Mouse (Mus musculus): ENCODE results near the gene Gnai2. TPM values are rescaled to one million over a fixed set of nuclear protein-coding genes. Genes with fewer than 3 reads are reported as not detected.

The Gnai2 gene
- polyA plus RNA-seq, 1 experiment from 2014 or later: 162 TPM

GRCm38 (mm10) chr9:107630576-107630975 is 4.6 kb downstream of the Gnai2 start:
- Histone ChIP-seq H3K9me3 (replicated peaks) (no peaks in the 10 kb centered on the region), H3K4me1 (replicated peaks) (peaks cover 93% of the 10 kb centered on the region), H3K4me3 (replicated peaks) (no peak overlapping the region), H3K4me2 (peak overlapping the region; percentile 57), H3K36me3 (replicated peaks) (peaks cover 38% of the 10 kb centered on the region), H3K27ac (replicated peaks) (peak overlapping the region; percentile 80), H3K27me3 (no peaks in the 10 kb centered on the region), H3K9ac (no peak overlapping the region)
- WGBS (ENCODE audit: insufficient replicate concordance): 42% methylated on average over 4 of the region's 4 CpGs
- no peak for ATAC-seq (ENCODE audit: insufficient read depth)

GRCm38 (mm10) chr9:107629901-107630425 is 5.2 kb downstream of the Gnai2 start:
- 45% methylated on average over 14 of the region's 14 CpGs for WGBS (ENCODE audit: insufficient replicate concordance)

GRCm38 (mm10) chr9:107629411-107629730 is 5.8 kb downstream of the Gnai2 start:
- Histone ChIP-seq H3K4me3 (replicated peaks) (peak overlapping the region; percentile 11; the same call in 1 of the 2 replicates), H3K9ac (0 out of 2 replicates have a peak overlapping the region, but pooled peaks have one; percentile 25), H3K36me3 (replicated peaks) (peaks cover 50% of the 10 kb centered on the region), H3K27ac (replicated peaks) (peak overlapping the region; percentile 80), H3K27me3 (no peaks in the 10 kb centered on the region), H3K4me1 (replicated peaks) (peaks cover 99% of the 10 kb centered on the region), H3K9me3 (replicated peaks) (no peaks in the 10 kb centered on the region), H3K4me2 (peak overlapping the region; percentile 57)
- 2% methylated on average over 4 of the region's 4 CpGs for WGBS (ENCODE audit: insufficient replicate concordance)
- ATAC-seq (ENCODE audit: insufficient read depth): no peak

More at GRCm38 (mm10) chr9:107629901-107630425, 5.2 kb downstream of the Gnai2 start:
- Histone ChIP-seq H3K27me3 (no peaks in the 10 kb centered on the region), H3K9me3 (replicated peaks) (no peaks in the 10 kb centered on the region), H3K4me2 (peak overlapping the region; percentile 57), H3K4me3 (replicated peaks) (peak overlapping the region; percentile 11; the same call in 1 of the 2 replicates), H3K27ac (replicated peaks) (peak overlapping the region; percentile 80), H3K9ac (0 out of 2 replicates have a peak overlapping the region, but pooled peaks have one; percentile 25), H3K4me1 (replicated peaks) (peaks cover 96% of the 10 kb centered on the region), H3K36me3 (replicated peaks) (peaks cover 44% of the 10 kb centered on the region)
- no peak for ATAC-seq (ENCODE audit: insufficient read depth)

- H3K4me1 ChIP-seq (replicated peaks): peaks cover 99% of the 10 kb centered on the region
- H3K36me3 ChIP-seq (replicated peaks): peaks cover 55% of the 10 kb centered on the region
- H3K27ac ChIP-seq (replicated peaks): peak overlapping the region; percentile 80
- peak overlapping the region; percentile 14 for H3K4me3 ChIP-seq (replicated peaks)
- WGBS (ENCODE audit: insufficient replicate concordance): 43% methylated on average over 15 of the region's 15 CpGs
- no peak for ATAC-seq (ENCODE audit: insufficient read depth)
- H3K4me2 ChIP-seq: peak overlapping the region; percentile 57
- H3K9ac ChIP-seq: 0 out of 2 replicates have a peak overlapping the region, but pooled peaks have one; percentile 25
- H3K27me3 ChIP-seq: no peaks in the 10 kb centered on the region
- H3K9me3 ChIP-seq (replicated peaks): no peaks in the 10 kb centered on the region
Observed at GRCm38 (mm10) chr9:107628721-107629410, 6.3 kb downstream of the Gnai2 start.

GRCm38 (mm10) chr9:107627387-107628255 is 7.5 kb downstream of the Gnai2 start:
- Histone ChIP-seq H3K27me3 (no peaks in the 10 kb centered on the region), H3K4me2 (peak overlapping the region; percentile 57; the same call in 1 of the 2 replicates), H3K9me3 (replicated peaks) (no peaks in the 10 kb centered on the region), H3K9ac (no peak overlapping the region), H3K4me3 (replicated peaks) (no peak overlapping the region), H3K27ac (replicated peaks) (peak overlapping the region; percentile 80), H3K4me1 (replicated peaks) (peaks cover 89% of the 10 kb centered on the region), H3K36me3 (replicated peaks) (peaks cover 60% of the 10 kb centered on the region)
- ATAC-seq (ENCODE audit: insufficient read depth): no peak
- WGBS (ENCODE audit: insufficient replicate concordance): 47% methylated on average over 20 of the region's 20 CpGs

- WGBS (ENCODE audit: insufficient replicate concordance): 5% methylated on average over 2 of the region's 2 CpGs
- Histone ChIP-seq H3K9ac (peak overlapping the region; percentile 40; the same call in 1 of the 2 replicates), H3K4me3 (replicated peaks) (no peak overlapping the region), H3K4me1 (replicated peaks) (peaks cover 81% of the 10 kb centered on the region), H3K27ac (replicated peaks) (peak overlapping the region; percentile 66), H3K4me2 (peak overlapping the region; percentile 43), H3K36me3 (replicated peaks) (peaks cover 62% of the 10 kb centered on the region), H3K9me3 (replicated peaks) (no peaks in the 10 kb centered on the region), H3K27me3 (no peaks in the 10 kb centered on the region)
- peak; percentile 47; the same call in 1 of the 2 replicates for ATAC-seq (ENCODE audit: insufficient read depth)
Observed at GRCm38 (mm10) chr9:107626844-107627277, 8.3 kb downstream of the Gnai2 start.

DNA sequence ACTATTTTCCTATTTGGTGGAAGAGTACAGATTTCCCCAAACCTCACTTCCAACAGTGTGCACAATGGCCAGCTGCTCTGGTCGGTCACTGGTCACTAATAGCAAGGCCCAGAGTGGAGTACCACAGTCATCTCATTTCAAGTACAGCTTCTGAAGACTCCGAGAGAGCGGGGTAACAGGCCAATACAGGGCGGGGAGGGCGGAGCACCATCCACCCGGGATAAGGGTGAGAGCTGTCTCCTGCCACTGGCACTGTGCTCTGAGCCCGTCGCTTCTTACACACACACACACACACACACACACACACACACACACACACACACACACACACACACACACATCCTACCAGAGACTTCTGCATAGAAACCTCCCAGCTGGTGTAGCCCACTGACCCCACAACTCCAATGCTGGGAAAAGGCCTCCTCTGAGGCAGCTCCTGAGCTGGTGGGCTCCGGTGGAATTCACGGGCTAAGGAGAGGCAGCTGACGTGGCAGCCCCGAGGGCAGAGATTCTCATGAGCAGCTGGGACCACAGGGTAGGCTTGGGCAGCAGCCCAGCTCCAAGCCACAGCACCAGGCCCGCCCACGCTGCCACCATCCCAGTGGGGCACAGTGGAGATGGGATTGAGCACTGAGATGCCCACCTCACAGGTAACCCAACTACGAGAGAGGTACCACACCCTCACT is 8.9 kb downstream of the Gnai2 start:
- ATAC-seq (ENCODE audit: insufficient read depth): peak; percentile 38; the same call in 1 of the 2 replicates
- WGBS (ENCODE audit: insufficient replicate concordance): 41% methylated on average over 15 of the region's 15 CpGs
- peak overlapping the region; percentile 66 for H3K27ac ChIP-seq (replicated peaks)
- H3K27me3 ChIP-seq: no peaks in the 10 kb centered on the region
- peaks cover 56% of the 10 kb centered on the region for H3K36me3 ChIP-seq (replicated peaks)
- peak overlapping the region; percentile 40; the same call in 1 of the 2 replicates for H3K9ac ChIP-seq
- no peaks in the 10 kb centered on the region for H3K9me3 ChIP-seq (replicated peaks)
- H3K4me1 ChIP-seq (replicated peaks): peaks cover 76% of the 10 kb centered on the region
- no peak overlapping the region for H3K4me3 ChIP-seq (replicated peaks)
- H3K4me2 ChIP-seq: peak overlapping the region; percentile 43

DNA sequence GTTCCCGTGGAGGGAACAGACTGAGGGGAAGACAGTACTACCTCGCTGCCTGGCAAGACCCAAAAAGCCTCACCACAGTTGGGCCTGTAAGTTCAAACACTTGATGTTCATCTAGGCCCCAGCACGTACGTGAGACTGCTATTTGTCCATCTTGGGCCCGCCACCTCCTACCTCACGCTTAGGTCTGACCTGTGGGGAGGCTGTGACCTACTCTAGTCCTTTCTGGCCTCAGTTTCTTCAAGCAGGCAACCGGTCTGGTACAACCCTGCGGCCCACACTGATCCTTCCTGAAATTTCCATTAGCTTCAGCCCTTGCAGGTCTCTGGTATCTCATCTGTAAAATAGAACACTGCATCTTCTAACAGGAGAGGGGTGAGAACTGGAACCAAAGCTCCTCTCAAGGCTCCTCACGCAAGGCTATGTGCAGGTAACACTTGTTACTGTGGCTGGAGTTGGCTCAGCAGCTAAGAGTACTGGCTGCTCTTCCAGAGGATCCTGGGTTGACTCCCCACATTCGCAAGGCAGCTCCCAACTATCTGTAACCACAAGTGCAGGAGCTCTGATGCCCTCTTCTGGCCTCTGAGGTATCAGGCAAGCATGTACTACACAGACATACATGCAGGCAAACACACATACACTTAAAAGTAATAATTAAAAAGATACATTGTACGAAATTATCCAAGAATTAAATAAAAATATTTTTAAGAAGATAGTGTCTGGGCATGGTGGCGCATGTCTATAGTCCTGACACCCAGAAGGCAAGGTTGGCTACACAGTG is 9.6 kb downstream of the Gnai2 start:
- Histone ChIP-seq H3K4me2 (peak overlapping the region; percentile 43; the same call in 1 of the 2 replicates), H3K4me3 (replicated peaks) (no peak overlapping the region), H3K9me3 (replicated peaks) (no peaks in the 10 kb centered on the region), H3K27ac (replicated peaks) (peak overlapping the region; percentile 42), H3K36me3 (replicated peaks) (peaks cover 50% of the 10 kb centered on the region), H3K27me3 (no peaks in the 10 kb centered on the region), H3K4me1 (replicated peaks) (peaks cover 72% of the 10 kb centered on the region), H3K9ac (no peak overlapping the region; the same call in 1 of the 2 replicates)
- 80% methylated on average over 12 of the region's 12 CpGs for WGBS (ENCODE audit: insufficient replicate concordance)
- ATAC-seq (ENCODE audit: insufficient read depth): no peak

DNA sequence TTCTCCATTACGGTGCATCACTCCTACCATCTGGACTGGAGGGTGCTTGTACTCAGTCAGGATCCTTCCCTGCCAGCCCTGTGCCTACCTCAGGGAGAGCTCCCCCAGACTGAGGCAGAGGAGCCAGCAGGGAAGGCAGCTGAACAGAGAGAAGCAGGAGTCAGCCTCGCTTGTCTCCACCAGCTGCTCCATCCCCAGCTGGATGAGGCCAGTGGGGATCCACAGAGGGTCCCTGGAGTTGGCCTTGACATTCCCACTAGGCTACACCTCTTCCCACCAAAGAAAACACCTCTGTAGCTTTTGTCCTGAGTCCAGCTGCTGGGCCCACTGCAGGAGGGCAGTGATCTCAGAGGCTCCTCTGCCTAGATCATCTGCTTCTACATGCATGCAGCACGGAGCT is 10.2 kb downstream of the Gnai2 start:
- Histone ChIP-seq H3K36me3 (replicated peaks) (peaks cover 56% of the 10 kb centered on the region), H3K4me3 (replicated peaks) (no peak overlapping the region), H3K9me3 (replicated peaks) (no peaks in the 10 kb centered on the region), H3K4me1 (replicated peaks) (peaks cover 72% of the 10 kb centered on the region), H3K9ac (no peak overlapping the region; the same call in 1 of the 2 replicates), H3K27ac (replicated peaks) (peak overlapping the region; percentile 42), H3K27me3 (no peaks in the 10 kb centered on the region), H3K4me2 (peak overlapping the region; percentile 27; the same call in 1 of the 2 replicates)
- WGBS (ENCODE audit: insufficient replicate concordance): 69% methylated on average over 3 of the region's 3 CpGs
- no peak for ATAC-seq (ENCODE audit: insufficient read depth)

GRCm38 (mm10) chr9:107624539-107624938 is 10.6 kb downstream of the Gnai2 start:
- Histone ChIP-seq H3K4me3 (replicated peaks) (no peak overlapping the region), H3K4me1 (replicated peaks) (peaks cover 72% of the 10 kb centered on the region), H3K27me3 (no peaks in the 10 kb centered on the region), H3K4me2 (peak overlapping the region; percentile 27; the same call in 1 of the 2 replicates), H3K27ac (replicated peaks) (peak overlapping the region; percentile 42), H3K36me3 (replicated peaks) (peaks cover 60% of the 10 kb centered on the region), H3K9me3 (replicated peaks) (no peaks in the 10 kb centered on the region), H3K9ac (no peak overlapping the region)
- ATAC-seq (ENCODE audit: insufficient read depth): no peak
- 45% methylated on average over 5 of the region's 5 CpGs for WGBS (ENCODE audit: insufficient replicate concordance)

Data from liver, embryonic 15.5 days (tissue).